Mouse (Mus musculus): ENCODE results near the gene Gtf3c4. TPM values are rescaled to one million over a fixed set of nuclear protein-coding genes. Genes with fewer than 3 reads are reported as not detected.

The Gtf3c4 gene
- polyA plus RNA-seq, 1 experiment from 2014 or later: 19.9 TPM

Other genes starting within 250 kb of the Gtf3c4 start
- 0.33 and 0.36 TPM in 2 replicates for gene Gfi1b, start 218.4 kb downstream of the Gtf3c4 start, polyA plus RNA-seq (2015; fragmentation: Nextera tagmentation; extraction: Ambion mirVana)
- gene Tsc1, start 199.1 kb downstream of the Gtf3c4 start, polyA plus RNA-seq (2015; fragmentation: Nextera tagmentation; extraction: Ambion mirVana): 31.7 and 32.4 TPM in 2 replicates
- gene Spaca9, start 140.6 kb downstream of the Gtf3c4 start, polyA plus RNA-seq (2015; fragmentation: Nextera tagmentation; extraction: Ambion mirVana): 2.8 and 3.9 TPM in 2 replicates
- gene Ak8, start 140.2 kb downstream of the Gtf3c4 start, polyA plus RNA-seq (2015; fragmentation: Nextera tagmentation; extraction: Ambion mirVana): 1.9 and 2.1 TPM in 2 replicates
- gene Ddx31, start within 50 bp of the Gtf3c4 start, polyA plus RNA-seq (2015; fragmentation: Nextera tagmentation; extraction: Ambion mirVana): 12.4 and 17.3 TPM in 2 replicates
- 43.3 and 60.4 TPM in 2 replicates for gene Barhl1, start 76.3 kb upstream of the Gtf3c4 start, polyA plus RNA-seq (2015; fragmentation: Nextera tagmentation; extraction: Ambion mirVana)
- 0.78 and 1.5 TPM in 2 replicates for gene Cfap77, start 214.7 kb upstream of the Gtf3c4 start, polyA plus RNA-seq (2015; fragmentation: Nextera tagmentation; extraction: Ambion mirVana)
- gene Ttf1, start 219.9 kb upstream of the Gtf3c4 start, polyA plus RNA-seq (2015; fragmentation: Nextera tagmentation; extraction: Ambion mirVana): 6.8 and 7.1 TPM in 2 replicates